Mouse (Mus musculus) MEL (cell line): ENCODE measurements around the gene Tnik. TPM values are rescaled to one million over a fixed set of nuclear protein-coding genes. Genes with fewer than 3 reads are reported as not detected.

Experiments
- DNase-seq: peaks from one replicate; pipeline ENCODE4 v3.0.0; 2011; ENCODE audit warnings: low read depth, low spot score
- H3K27ac ChIP-seq: 2 replicates; pipeline ENCODE4 v1.5.1; 2012; ENCODE audit warnings: low read depth, mild to moderate bottlenecking, control low read depth, low read length, moderate library complexity; ENCODE audit not compliant: control insufficient read depth
- H3K27me3 ChIP-seq, 2 experiments: fragments of 150-350 bp in 1 of 2; sonication (generic) in 1 of 2; 2 replicates each; pipeline ENCODE4 v1.6.1; 2012; ENCODE audit warnings: low read length in 2 of 2, mild to moderate bottlenecking in 2 of 2, improper control_type of control experiment in 1 of 2, moderate library complexity in 1 of 2; ENCODE audit not compliant: insufficient read depth in 2 of 2, control insufficient read depth in 1 of 2
- H3K36me3 ChIP-seq, 2 experiments: 2 replicates each; pipeline ENCODE4 v1.6.1; 2012 to 2014; ENCODE audit warnings: low read length in 2 of 2, improper control_type of control experiment in 1 of 2, inconsistent platforms in 1 of 2, mild to moderate bottlenecking in 1 of 2; ENCODE audit not compliant: insufficient read depth in 2 of 2, control insufficient read depth in 1 of 2
- H3K4me1 ChIP-seq, 2 experiments: fragments of 150-350 bp in 1 of 2; sonication (generic) in 1 of 2; 2 replicates each; pipeline ENCODE4 v1.6.1; 2012; ENCODE audit warnings: low read length in 2 of 2, improper control_type of control experiment in 1 of 2, mild to moderate bottlenecking in 1 of 2; ENCODE audit not compliant: insufficient read depth in 2 of 2, control insufficient read depth in 1 of 2
- H3K4me3 ChIP-seq, 2 experiments: fragments of 150-350 bp in 1 of 2; sonication (generic) in 1 of 2; 2 replicates each; pipeline ENCODE4 v1.5.1; 2012; ENCODE audit warnings: low read depth in 2 of 2, low read length in 2 of 2, mild to moderate bottlenecking in 2 of 2, moderate library complexity in 2 of 2, control low read depth in 1 of 2, improper control_type of control experiment in 1 of 2; ENCODE audit not compliant: control insufficient read depth in 1 of 2, insufficient read depth in 1 of 2
- H3K79me2 ChIP-seq: 2 replicates; pipeline ENCODE4 v1.6.1; 2012; ENCODE audit warnings: mild to moderate bottlenecking, low read length, moderate library complexity; ENCODE audit not compliant: control insufficient read depth, poor library complexity, insufficient read depth
- H3K9ac ChIP-seq: 2 replicates; pipeline ENCODE4 v1.6.1; 2012; ENCODE audit warnings: low read depth, mild to moderate bottlenecking, control low read depth, low read length, moderate library complexity; ENCODE audit not compliant: control insufficient read depth, poor library complexity, severe bottlenecking
- H3K9me3 ChIP-seq: fragments of 150-350 bp; sonication (generic); replicated peaks from 2 replicates; pipeline ENCODE4 v1.6.1; 2012; ENCODE audit warnings: mild to moderate bottlenecking, low read length, improper control_type of control experiment, moderate library complexity; ENCODE audit not compliant: insufficient read depth
- CHD1 ChIP-seq: IDR thresholded peaks from 2 replicates; pipeline ENCODE4 v1.6.1; 2012; ENCODE audit warnings: low read depth, mild to moderate bottlenecking, inconsistent platforms, low read length, improper control_type of control experiment
- E2F4 ChIP-seq: IDR thresholded peaks from 2 replicates; pipeline ENCODE4 v1.6.1; 2011; ENCODE audit warnings: low read depth, low read length, improper control_type of control experiment, borderline replicate concordance
- ELF1 ChIP-seq: IDR thresholded peaks from 2 replicates; pipeline ENCODE4 v1.6.1; 2014; ENCODE audit warnings: low read depth, mild to moderate bottlenecking, inconsistent platforms, low read length, improper control_type of control experiment, moderate library complexity
- EP300 ChIP-seq, 2 experiments: IDR thresholded peaks; 2 replicates each; pipeline ENCODE4 v1.6.1; 2011; ENCODE audit warnings: improper control_type of control experiment in 2 of 2, low read length in 2 of 2, low read depth in 1 of 2, mild to moderate bottlenecking in 1 of 2
- ETS1 ChIP-seq: IDR thresholded peaks from 2 replicates; pipeline ENCODE4 v1.6.1; 2012; ENCODE audit warnings: low read depth, mild to moderate bottlenecking, inconsistent platforms, low read length, improper control_type of control experiment, moderate library complexity
- GABPA ChIP-seq: IDR thresholded peaks from 2 replicates; pipeline ENCODE4 v1.6.1; 2012; ENCODE audit warnings: low read depth, mild to moderate bottlenecking, inconsistent platforms, low read length, improper control_type of control experiment, moderate library complexity
- GATA1 ChIP-seq: IDR thresholded peaks from 2 replicates; pipeline ENCODE4 v1.6.1; 2011; ENCODE audit warnings: low read depth, low read length, improper control_type of control experiment
- JUND ChIP-seq: IDR thresholded peaks from 2 replicates; pipeline ENCODE4 v1.6.1; 2011; ENCODE audit warnings: low read depth, mild to moderate bottlenecking, improper control_type of control experiment, low read length
- MAX ChIP-seq: IDR thresholded peaks from 2 replicates; pipeline ENCODE4 v1.6.1; 2011; ENCODE audit warnings: low read length, improper control_type of control experiment
- MAZ ChIP-seq: IDR thresholded peaks from 2 replicates; pipeline ENCODE4 v1.6.1; 2012; ENCODE audit warnings: low read depth, mild to moderate bottlenecking, inconsistent platforms, low read length, improper control_type of control experiment
- NELFE ChIP-seq: IDR thresholded peaks from 2 replicates; pipeline ENCODE4 v1.6.1; 2011; ENCODE audit warnings: low read depth, low read length, improper control_type of control experiment
- NRF1 ChIP-seq: IDR thresholded peaks from 2 replicates; pipeline ENCODE4 v1.6.1; 2014; ENCODE audit warnings: low read depth, mild to moderate bottlenecking, inconsistent platforms, low read length, improper control_type of control experiment, moderate library complexity; ENCODE audit not compliant: poor library complexity, insufficient read depth, severe bottlenecking
- POLR2AphosphoS2 ChIP-seq: IDR thresholded peaks from 2 replicates; pipeline ENCODE4 v1.6.1; 2011; ENCODE audit warnings: low read length, improper control_type of control experiment
- RAD21 ChIP-seq: IDR thresholded peaks from 2 replicates; pipeline ENCODE4 v1.6.1; 2011; ENCODE audit warnings: mild to moderate bottlenecking, low read depth, low read length, improper control_type of control experiment
- RCOR1 ChIP-seq: IDR thresholded peaks from 2 replicates; pipeline ENCODE4 v1.6.1; 2012; ENCODE audit warnings: low read depth, mild to moderate bottlenecking, inconsistent platforms, low read length, improper control_type of control experiment
- SIN3A ChIP-seq: IDR thresholded peaks from 2 replicates; pipeline ENCODE4 v1.6.1; 2012; ENCODE audit warnings: low read length, improper control_type of control experiment, inconsistent platforms
- SMC3 ChIP-seq: IDR thresholded peaks from 2 replicates; pipeline ENCODE4 v1.6.1; 2011; ENCODE audit warnings: low read depth, low read length, improper control_type of control experiment
- TBP ChIP-seq: IDR thresholded peaks from 2 replicates; pipeline ENCODE4 v1.8.0; 2011; ENCODE audit warnings: low read depth, low read length, improper control_type of control experiment
- TCF12 ChIP-seq: IDR thresholded peaks from 2 replicates; pipeline ENCODE4 v1.6.1; 2014; ENCODE audit warnings: low read depth, mild to moderate bottlenecking, inconsistent platforms, low read length, improper control_type of control experiment, moderate library complexity
- UBTF ChIP-seq: IDR thresholded peaks from 2 replicates; pipeline ENCODE4 v1.6.1; 2012; ENCODE audit warnings: low read depth, mild to moderate bottlenecking, inconsistent platforms, low read length, improper control_type of control experiment, moderate library complexity, borderline replicate concordance; ENCODE audit not compliant: insufficient read depth
- USF2 ChIP-seq, 2 experiments: IDR thresholded peaks; 2 replicates each; pipeline ENCODE4 v1.6.1; 2011 to 2012; ENCODE audit warnings: improper control_type of control experiment in 2 of 2, low read length in 2 of 2, borderline replicate concordance in 1 of 2, inconsistent platforms in 1 of 2, low read depth in 1 of 2, mild to moderate bottlenecking in 1 of 2; ENCODE audit not compliant: insufficient read depth in 1 of 2
- ZC3H11A ChIP-seq: IDR thresholded peaks from 2 replicates; pipeline ENCODE4 v1.6.1; 2012; ENCODE audit warnings: low read depth, mild to moderate bottlenecking, inconsistent platforms, low read length, improper control_type of control experiment
- ZKSCAN1 ChIP-seq: IDR thresholded peaks from 2 replicates; pipeline ENCODE4 v1.6.1; 2012; ENCODE audit warnings: low read depth, mild to moderate bottlenecking, inconsistent platforms, low read length, improper control_type of control experiment, moderate library complexity
- polyA plus RNA-seq, 2 experiments: library from polyadenylated mRNA; stranded (reverse) in 1 of 2; unstranded in 1 of 2; fragments of >175 nt in 1 of 2; fragments of >200 nt in 1 of 2; gene quantifications; 2 replicates each; pipeline versions ENCODE4 v1.2.1 to v1.2.4; 2012; ENCODE audit warnings: low replicate concordance in 2 of 2, low read depth in 1 of 2; ENCODE audit not compliant: insufficient read length in 2 of 2, insufficient read depth in 1 of 2, missing spikeins in 1 of 2
- total RNA-seq: library from RNA; depleted of rRNA; stranded (reverse); fragments of 300-350 nt; gene quantifications from 2 replicates; pipeline ENCODE4 v1.2.3, GENCODE M21; 2012

Tnik gene
- total and polyA plus RNA-seq, 3 experiments, result 9.9 to 78.4 (median 13.6) TPM

DNA sequence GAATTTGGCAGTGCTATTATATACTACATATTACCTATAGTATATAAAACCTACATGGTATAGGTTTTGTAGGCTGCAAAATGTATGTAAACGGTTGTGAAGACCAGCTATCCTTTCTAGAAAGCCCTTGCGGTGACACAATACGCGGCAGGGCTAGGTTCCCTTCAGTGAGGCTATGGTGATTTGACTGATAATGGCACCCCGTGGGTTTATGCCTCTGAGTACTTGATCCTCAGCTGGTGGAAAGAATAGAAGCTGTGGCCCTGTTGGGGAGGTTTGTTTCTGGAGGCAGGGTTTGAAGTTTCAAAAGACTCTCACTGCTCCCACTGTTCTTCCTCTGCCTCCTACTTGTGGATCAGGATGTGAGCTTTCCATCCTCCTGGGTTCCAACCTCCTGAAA is 46.0 kb upstream of the Tnik start:
- no peaks in the 10 kb centered on the region for H3K79me2 ChIP-seq

DNA sequence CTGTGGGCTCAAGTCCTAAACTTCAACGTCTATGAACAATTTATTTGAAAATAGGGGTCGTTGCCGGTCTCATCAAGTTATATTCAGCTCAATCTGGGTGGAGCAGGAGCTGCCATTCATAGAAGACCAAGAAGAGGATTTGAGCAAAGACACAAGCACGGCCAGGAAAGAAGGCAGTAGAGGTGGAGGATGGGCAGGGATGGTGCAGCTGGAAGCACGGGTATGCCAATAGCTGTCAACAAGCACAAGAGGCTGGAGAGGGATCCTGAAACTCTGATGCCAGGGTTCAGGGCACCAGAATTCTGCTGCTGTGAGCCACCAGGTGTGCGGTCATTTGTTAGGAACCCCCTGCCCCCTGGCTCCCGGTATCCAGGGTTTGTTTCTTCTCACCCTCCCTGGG is 43.5 kb upstream of the Tnik start:
- no peak overlapping the region for H3K27ac ChIP-seq

More for the DNA sequence above, 46.0 kb upstream of the Tnik start:
- Histone ChIP-seq H3K36me3 (no peaks in the 10 kb centered on the region), H3K27ac (no peak overlapping the region), H3K9me3 (no peaks in the 10 kb centered on the region), H3K4me3 (no peak overlapping the region), H3K9ac (no peak overlapping the region), H3K27me3 (no peaks in the 10 kb centered on the region; a peak in 1 of 4 replicates), H3K4me1 (no peaks in the 10 kb centered on the region)
- DNase-seq, result no peak
- no peak for TF ChIP-seq NELFE
- no peak for TF ChIP-seq ETS1
- no peak for TF ChIP-seq GABPA
- no peak for TF ChIP-seq EP300 (IDR thresholded peaks at IDR 0.05; ENCODE audit: low read depth in 1 of 2, low read length in 2 of 2)
- TF ChIP-seq ZC3H11A, result no peak
- no peak for TF ChIP-seq MAX
- no peak for TF ChIP-seq SMC3
- TF ChIP-seq E2F4, result no peak
- TF ChIP-seq USF2 (IDR thresholded peaks at IDR 0.05; ENCODE audit: borderline replicate concordance in 1 of 2, insufficient read depth in 1 of 2, low read depth in 1 of 2, low read length in 2 of 2), result no peak
- TF ChIP-seq TBP, result no peak
- TF ChIP-seq ELF1, result no peak
- TF ChIP-seq TCF12, result no peak
- no peak for TF ChIP-seq GATA1
- TF ChIP-seq ZKSCAN1, result no peak

More for the DNA sequence above, 43.5 kb upstream of the Tnik start:
- no peaks in the 10 kb centered on the region for H3K79me2 ChIP-seq
- peaks cover 0 to 5% of the 10 kb centered on the region in 2 experiments; a peak in 2 of 4 replicates for H3K4me1 ChIP-seq
- no peak overlapping the region for H3K9ac ChIP-seq
- peaks cover 0 to 1% of the 10 kb centered on the region in 2 experiments; a peak in 2 of 4 replicates for H3K36me3 ChIP-seq
- DNase-seq, result no peak
- no peak overlapping the region for H3K4me3 ChIP-seq
- H3K9me3 ChIP-seq, result no peaks in the 10 kb centered on the region
- no peak for TF ChIP-seq TCF12
- TF ChIP-seq ETS1, result no peak
- no peak for TF ChIP-seq CHD1
- no peak for TF ChIP-seq JUND
- no peak for TF ChIP-seq RCOR1
- TF ChIP-seq POLR2AphosphoS2, result no peak
- TF ChIP-seq RAD21, result no peak
- no peak for TF ChIP-seq SIN3A
- no peak for TF ChIP-seq E2F4
- no peak for TF ChIP-seq USF2 (IDR thresholded peaks at IDR 0.05; ENCODE audit: borderline replicate concordance in 1 of 2, insufficient read depth in 1 of 2, low read depth in 1 of 2, low read length in 2 of 2)
- no peak for TF ChIP-seq SMC3
- TF ChIP-seq MAZ, result no peak
- TF ChIP-seq GABPA, result no peak
- no peak for TF ChIP-seq GATA1
- no peak for TF ChIP-seq NRF1
- no peak for TF ChIP-seq UBTF
- TF ChIP-seq, all 39 proteins: peak for 0
- no peaks in the 10 kb centered on the region; a peak in 1 of 4 replicates for H3K27me3 ChIP-seq
